Mouse (Mus musculus) forebrain, postnatal 0 days (tissue): ENCODE measurements around the gene Pcyt1b. TPM values are rescaled to one million over a fixed set of nuclear protein-coding genes. Genes with fewer than 3 reads are reported as not detected.
A peak's percentile ranks its signal among the peaks of the same experiment; 100 is the strongest.

Source experiments
- ATAC-seq: fragments of 200-750 bp; cut with Nextera tagmentation; 2 replicates; pipeline ENCODE4 v1.8.0; 2017; ENCODE audit warnings: mild to moderate bottlenecking, moderate library complexity
- DNase-seq: peaks from one replicate; pipeline ENCODE4 v3.0.0-alpha.2; 2015
- H3K27ac ChIP-seq: fragments of 300-500 bp; sonication (generic); 2 replicates; pipeline ENCODE4 v1.5.1; 2014; ENCODE audit warnings: low read depth, mild to moderate bottlenecking, antibody characterized with exemption, low read length, moderate library complexity, mixed read lengths
- H3K27me3 ChIP-seq: fragments of 300-500 bp; sonication (generic); 2 replicates; pipeline ENCODE4 v1.6.1; 2014; ENCODE audit warnings: mild to moderate bottlenecking, low read length, mixed read lengths; ENCODE audit not compliant: insufficient read depth
- H3K36me3 ChIP-seq: fragments of 300-500 bp; sonication (generic); 2 replicates; pipeline ENCODE4 v1.6.1; 2014; ENCODE audit warnings: mild to moderate bottlenecking, moderate library complexity; ENCODE audit not compliant: insufficient read depth
- H3K4me1 ChIP-seq: fragments of 300-500 bp; sonication (generic); 2 replicates; pipeline ENCODE4 v1.6.1; 2014; ENCODE audit warnings: antibody characterized with exemption; ENCODE audit not compliant: insufficient read depth
- H3K4me2 ChIP-seq: fragments of 300-500 bp; sonication (generic); 2 replicates; pipeline ENCODE4 v1.6.1; 2014; ENCODE audit warnings: low read depth, mild to moderate bottlenecking, moderate library complexity
- H3K4me3 ChIP-seq: fragments of 300-500 bp; sonication (generic); 2 replicates; pipeline ENCODE4 v1.5.1; 2014; ENCODE audit warnings: low read depth, low read length, mixed read lengths
- H3K9ac ChIP-seq: fragments of 300-500 bp; sonication (generic); 2 replicates; pipeline ENCODE4 v1.6.1; 2014; ENCODE audit warnings: mild to moderate bottlenecking
- H3K9me3 ChIP-seq: fragments of 300-500 bp; sonication (generic); 2 replicates; pipeline ENCODE4 v1.6.1; 2016; ENCODE audit warnings: low read length
- CTCF ChIP-seq: sonication (generic); IDR thresholded peaks from 2 replicates; pipeline ENCODE4 v1.5.1; 2016; ENCODE audit warnings: antibody characterized with exemption, control low read depth, low read depth
- WGBS: fragments of 180-500 bp; shearing (Covaris S2); extraction: QIAGEN DNeasy Blood & Tissue Kit; methylation state at CpG from one replicate; pipeline ENCODE4 v1.1.7; 2014; 5-methylcytosine and 5-hydroxymethylcytosine counted together
- polyA plus RNA-seq: library from polyadenylated mRNA; unstranded; fragments of >200 nt; fragmentation: Nextera tagmentation; extraction: Ambion mirVana; gene quantifications from 2 replicates; pipeline ENCODE4 v1.2.1, GENCODE M21; 2015
- total RNA-seq: library from RNA; depleted of rRNA; stranded (reverse); fragments of >200 nt; gene quantifications from 2 replicates; pipeline ENCODE4 v1.2.3, GENCODE M21; 2014

The Pcyt1b gene
- total and polyA plus RNA-seq, 2 experiments from 2014 or later: 21.7 to 26.3 TPM

DNA sequence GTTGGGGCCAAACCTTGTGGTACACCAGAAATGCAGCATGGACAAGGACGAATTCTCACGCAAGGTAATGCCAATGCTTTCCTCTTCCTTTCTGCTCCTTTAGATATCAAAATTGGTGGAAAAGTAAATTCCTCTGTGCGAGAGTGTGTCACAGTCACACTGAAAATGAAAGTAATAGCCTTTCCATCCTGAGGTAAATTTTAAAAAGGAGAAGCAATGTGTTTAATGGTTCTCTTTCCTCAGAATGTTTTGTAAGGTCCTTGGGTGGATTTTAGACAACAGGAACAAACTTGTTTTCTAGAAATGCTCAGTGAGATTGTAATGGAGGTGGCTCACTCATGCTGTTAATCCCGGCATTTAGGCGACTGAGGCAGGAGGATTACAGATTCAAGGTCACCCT is 490 bp downstream of the Pcyt1b start:
- H3K4me2 ChIP-seq: no peak overlapping the region
- ATAC-seq (no peak), DNase-seq (no peak)
- 83% methylated on average over 5 of the region's 5 CpGs for WGBS
- no peaks in the 10 kb centered on the region for H3K9me3 ChIP-seq
- no peak overlapping the region for H3K27ac ChIP-seq
- H3K9ac ChIP-seq: no peak overlapping the region
- no peaks in the 10 kb centered on the region for H3K4me1 ChIP-seq
- no peaks in the 10 kb centered on the region for H3K36me3 ChIP-seq
- no peaks in the 10 kb centered on the region for H3K27me3 ChIP-seq
- no peak overlapping the region for H3K4me3 ChIP-seq
- no peak for TF ChIP-seq CTCF

DNA sequence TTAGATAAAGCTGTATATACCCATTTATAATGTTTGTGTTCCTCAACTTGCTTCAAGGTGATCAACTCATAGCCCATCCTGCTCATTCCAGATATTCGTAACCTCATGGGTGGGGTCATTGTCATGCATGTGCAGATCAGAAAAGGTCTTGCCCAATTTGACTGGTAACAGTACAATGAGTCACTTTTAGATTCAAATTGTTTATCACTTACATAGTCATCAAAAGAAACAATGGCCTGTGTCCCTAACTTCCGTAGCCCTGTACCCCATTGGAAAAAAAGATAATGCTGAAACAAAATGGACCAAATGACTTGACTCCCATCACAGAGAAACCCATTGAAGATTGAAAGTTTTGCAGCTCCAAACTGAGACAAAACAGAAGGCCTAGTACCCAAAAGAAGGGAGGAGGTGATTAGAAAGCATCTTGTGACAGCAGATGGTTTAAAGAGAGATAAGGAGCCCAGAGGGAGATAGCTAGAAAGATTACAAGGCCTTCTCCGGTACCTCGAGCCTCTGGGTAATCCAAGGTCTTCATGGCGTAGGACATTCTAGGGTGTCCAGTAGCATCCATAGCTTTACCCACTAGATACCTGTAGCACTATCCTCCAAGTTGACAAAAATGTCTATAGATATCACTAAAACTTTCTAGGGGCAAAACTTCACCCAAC is 9.4 kb downstream of the Pcyt1b start:
- Histone ChIP-seq H3K4me3 (no peak overlapping the region), H3K4me1 (no peaks in the 10 kb centered on the region), H3K9me3 (no peaks in the 10 kb centered on the region), H3K27ac (no peak overlapping the region), H3K9ac (no peak overlapping the region), H3K36me3 (no peaks in the 10 kb centered on the region), H3K4me2 (no peak overlapping the region), H3K27me3 (no peaks in the 10 kb centered on the region)
- ATAC-seq (no peak), DNase-seq (no peak)
- no peak for TF ChIP-seq CTCF
- 90% methylated on average over 5 of the region's 5 CpGs for WGBS

GRCm38 (mm10) chrX:93664787-93665186 is 10.1 kb downstream of the Pcyt1b start:
- H3K27ac ChIP-seq: no peak overlapping the region
- no peak for ATAC-seq
- DNase-seq: no peak
- no peak overlapping the region for H3K4me2 ChIP-seq
- no peaks in the 10 kb centered on the region for H3K27me3 ChIP-seq
- H3K4me1 ChIP-seq: no peaks in the 10 kb centered on the region
- H3K4me3 ChIP-seq: no peak overlapping the region
- no peaks in the 10 kb centered on the region for H3K36me3 ChIP-seq
- 87% methylated on average over 4 of the region's 4 CpGs for WGBS
- no peak for TF ChIP-seq CTCF
- no peak overlapping the region for H3K9ac ChIP-seq
- no peaks in the 10 kb centered on the region for H3K9me3 ChIP-seq

DNA sequence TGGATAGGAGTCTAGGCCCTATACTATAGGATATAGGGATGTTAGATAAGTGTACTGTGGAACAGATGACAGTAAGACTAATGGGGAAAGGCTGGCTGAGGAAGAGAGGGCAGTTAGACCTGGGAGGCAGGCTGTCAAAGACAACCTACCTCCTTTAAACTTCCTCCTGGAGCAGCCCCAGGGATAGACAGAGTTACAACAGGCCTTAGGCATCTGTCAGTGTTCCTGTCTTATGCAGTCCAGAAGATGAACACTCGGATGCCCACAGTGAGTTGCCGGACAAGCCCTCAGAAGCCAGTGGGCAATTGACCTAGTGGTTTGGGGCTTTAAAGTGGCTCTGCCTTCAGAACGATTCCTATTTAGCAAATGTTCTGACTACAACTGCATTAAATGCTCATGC is 19.8 kb downstream of the Pcyt1b start:
- no peak for DNase-seq
- Histone ChIP-seq H3K4me2 (peak overlapping the region; percentile 49), H3K9ac (no peak overlapping the region), H3K27ac (peak overlapping the region; percentile 91), H3K4me3 (0 out of 2 replicates have a peak overlapping the region, but pooled peaks have one; percentile 41), H3K27me3 (no peaks in the 10 kb centered on the region), H3K4me1 (no peaks in the 10 kb centered on the region), H3K9me3 (no peaks in the 10 kb centered on the region), H3K36me3 (no peaks in the 10 kb centered on the region)
- TF ChIP-seq CTCF: no peak
- WGBS: 55% methylated on average over 3 of the region's 3 CpGs
- no peak for ATAC-seq

GRCm38 (mm10) chrX:93674836-93675795 is 20.5 kb downstream of the Pcyt1b start:
- Histone ChIP-seq H3K27me3 (no peaks in the 10 kb centered on the region), H3K4me1 (no peaks in the 10 kb centered on the region), H3K27ac (peak overlapping the region; percentile 91), H3K36me3 (no peaks in the 10 kb centered on the region), H3K9ac (peak overlapping the region; percentile 70), H3K4me3 (peak overlapping the region; percentile 41), H3K9me3 (no peaks in the 10 kb centered on the region), H3K4me2 (peak overlapping the region; percentile 49)
- no peak for TF ChIP-seq CTCF
- ATAC-seq (peak; percentile 99), DNase-seq (peak; percentile 84)
- WGBS: 19% methylated on average over 19 of the region's 19 CpGs

GRCm38 (mm10) chrX:93676228-93676627 is 21.6 kb downstream of the Pcyt1b start:
- no peaks in the 10 kb centered on the region for H3K9me3 ChIP-seq
- no peak for TF ChIP-seq CTCF
- 54% methylated on average over 2 of the region's 2 CpGs for WGBS
- peak overlapping the region; percentile 41 for H3K4me3 ChIP-seq
- no peaks in the 10 kb centered on the region for H3K36me3 ChIP-seq
- peak overlapping the region; percentile 91 for H3K27ac ChIP-seq
- H3K4me1 ChIP-seq: no peaks in the 10 kb centered on the region
- peak overlapping the region; percentile 70 for H3K9ac ChIP-seq
- H3K27me3 ChIP-seq: no peaks in the 10 kb centered on the region
- DNase-seq (peak; percentile 21), ATAC-seq (no peak)
- H3K4me2 ChIP-seq: peak overlapping the region; percentile 49

- Histone ChIP-seq H3K9me3 (no peaks in the 10 kb centered on the region), H3K27me3 (no peaks in the 10 kb centered on the region), H3K4me2 (no peak overlapping the region), H3K4me1 (no peaks in the 10 kb centered on the region), H3K9ac (no peak overlapping the region), H3K4me3 (no peak overlapping the region), H3K27ac (no peak overlapping the region), H3K36me3 (no peaks in the 10 kb centered on the region)
- no peak for DNase-seq
- TF ChIP-seq CTCF: no peak
- no peak for ATAC-seq
- 81% methylated on average over 6 of the region's 6 CpGs for WGBS
Observed at GRCm38 (mm10) chrX:93689287-93689686, 34.6 kb downstream of the Pcyt1b start.
